Mouse (Mus musculus) heart, postnatal 14 days (tissue): ENCODE measurements around the gene BC030867. TPM values are rescaled to one million over a fixed set of nuclear protein-coding genes. Genes with fewer than 3 reads are reported as not detected.
A peak's percentile ranks its signal among the peaks of the same experiment; 100 is the strongest.

Source experiments
- DNase-seq, 2 experiments: peaks; one replicate each; pipeline ENCODE4 v3.0.0; 2021 to 2022
- intact Hi-C: fragments of 180-260 bp; cut with DNase I; formaldehyde crosslinking; loops from one replicate; pipeline ENCODE4 v1.15.1; 2025
- total RNA-seq, 2 experiments: library from RNA; stranded (reverse); gene quantifications; 2 replicates each; pipeline ENCODE4 v1.2.3; 2021

BC030867 gene
- total RNA-seq, 2 experiments from 2014 or later, result 0.74 to 0.83 TPM

- peak; percentile 85 to 90 for DNase-seq
Measured at GRCm38 (mm10) chr11:102219994-102220346, 28.7 kb upstream of the BC030867 start.

DNA sequence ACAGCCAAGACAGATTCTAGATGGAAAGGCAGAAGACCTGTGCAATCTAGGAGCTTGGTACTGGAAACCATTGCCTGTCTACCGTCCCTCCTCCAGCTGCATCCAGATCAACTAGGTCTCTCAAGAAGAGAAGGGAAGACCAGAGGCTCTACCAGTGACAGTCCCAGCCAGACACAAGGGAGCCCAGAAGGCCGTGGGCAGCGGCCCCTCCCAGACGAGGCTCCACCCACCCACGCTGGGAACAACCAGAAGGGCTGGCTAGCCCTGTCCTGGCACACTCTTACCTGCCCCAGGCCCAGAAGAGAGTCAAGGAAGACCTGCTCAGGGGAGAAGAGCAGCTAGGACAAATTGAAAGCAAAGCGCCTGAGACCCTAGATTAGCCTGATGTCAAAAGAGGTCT lies 28.2 kb upstream of the BC030867 start:
- intact Hi-C loops, result loop anchor here (5.0 kb wide), 2 partner anchors 33 to 63 kb away; partner anchors contain the start of genes G6pc3, Lsm12 and Tmem101
- peak in 1 of 2 experiments; percentile 15 for DNase-seq

More at GRCm38 (mm10) chr11:102219994-102220346, 28.7 kb upstream of the BC030867 start:
- intact Hi-C loops, result loop anchor here (5.0 kb wide), 2 partner anchors 33 to 63 kb away; partner anchors contain the start of genes G6pc3, Lsm12 and Tmem101

- intact Hi-C loops, result loop anchor here (5.0 kb wide), 2 partner anchors 34 to 64 kb away; partner anchors contain the start of genes G6pc3, Lsm12 and Tmem101
- DNase-seq, result peak in 1 of 2 experiments; percentile 2
Measured at GRCm38 (mm10) chr11:102221243-102221953, 27.3 kb upstream of the BC030867 start.

DNA sequence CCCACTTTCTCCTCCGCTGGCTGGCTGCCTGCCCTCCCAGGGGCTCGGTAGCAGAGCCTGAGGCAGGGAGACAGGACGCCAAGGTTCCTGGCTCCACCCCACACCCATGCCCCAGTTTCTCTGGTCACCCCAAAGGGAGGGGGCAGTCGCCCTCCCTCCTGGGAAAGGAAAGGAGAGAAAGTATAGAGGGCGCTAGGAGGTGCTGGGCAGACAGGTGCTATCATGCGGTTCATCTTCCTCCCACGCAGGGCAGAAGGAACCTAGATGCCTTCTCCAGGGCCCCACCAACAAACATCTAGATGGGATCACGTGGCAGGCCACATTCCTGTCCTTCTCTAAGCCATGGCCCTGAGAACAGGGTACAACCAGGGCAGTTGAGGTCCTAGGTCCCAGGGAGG lies 26.7 kb upstream of the BC030867 start:
- peak in 1 of 2 experiments; percentile 7 for DNase-seq
- intact Hi-C loops, result loop anchor here (5.0 kb wide), 2 partner anchors 35 to 65 kb away; partner anchors contain the start of genes G6pc3, Lsm12 and Tmem101

GRCm38 (mm10) chr11:102223166-102223565 lies 25.5 kb upstream of the BC030867 start:
- peak; percentile 57 to 73 for DNase-seq
- intact Hi-C loops, result loop anchor here (5.0 kb wide), 2 partner anchors 36 to 66 kb away; partner anchors contain the start of genes G6pc3, Lsm12 and Tmem101

GRCm38 (mm10) chr11:102224686-102225085 lies 24.0 kb upstream of the BC030867 start:
- intact Hi-C loops, result loop anchor here (5.0 kb wide), 2 partner anchors 37 to 67 kb away; partner anchors contain the start of genes G6pc3, Lsm12 and Tmem101
- peak; percentile 40 to 46 for DNase-seq

DNA sequence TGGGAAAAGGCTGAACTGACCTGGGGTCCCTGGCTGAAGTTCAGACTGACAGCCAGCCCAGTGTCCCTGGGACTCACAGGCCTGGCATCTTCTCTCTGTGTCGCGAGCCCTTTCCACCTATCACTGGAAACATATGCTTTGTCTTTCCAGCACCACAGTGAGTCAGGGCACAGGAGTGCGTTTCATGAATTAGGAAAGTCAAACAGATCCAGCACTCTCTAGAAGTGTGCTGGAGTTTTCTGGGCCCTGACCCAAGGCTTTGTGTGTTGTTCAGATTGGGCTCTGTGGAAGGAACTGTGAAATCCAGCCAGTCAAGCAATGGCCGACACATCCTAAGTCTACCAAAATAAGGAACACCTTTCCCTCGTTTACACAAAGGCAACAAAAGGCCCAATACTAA lies 23.5 kb upstream of the BC030867 start:
- DNase-seq, result peak in 1 of 2 experiments; percentile 2
- intact Hi-C loops, result no loop called here

- intact Hi-C loops, result no loop called here
- peak in 1 of 2 experiments; percentile 8 for DNase-seq
Measured at GRCm38 (mm10) chr11:102226067-102226978, 22.4 kb upstream of the BC030867 start.

DNA sequence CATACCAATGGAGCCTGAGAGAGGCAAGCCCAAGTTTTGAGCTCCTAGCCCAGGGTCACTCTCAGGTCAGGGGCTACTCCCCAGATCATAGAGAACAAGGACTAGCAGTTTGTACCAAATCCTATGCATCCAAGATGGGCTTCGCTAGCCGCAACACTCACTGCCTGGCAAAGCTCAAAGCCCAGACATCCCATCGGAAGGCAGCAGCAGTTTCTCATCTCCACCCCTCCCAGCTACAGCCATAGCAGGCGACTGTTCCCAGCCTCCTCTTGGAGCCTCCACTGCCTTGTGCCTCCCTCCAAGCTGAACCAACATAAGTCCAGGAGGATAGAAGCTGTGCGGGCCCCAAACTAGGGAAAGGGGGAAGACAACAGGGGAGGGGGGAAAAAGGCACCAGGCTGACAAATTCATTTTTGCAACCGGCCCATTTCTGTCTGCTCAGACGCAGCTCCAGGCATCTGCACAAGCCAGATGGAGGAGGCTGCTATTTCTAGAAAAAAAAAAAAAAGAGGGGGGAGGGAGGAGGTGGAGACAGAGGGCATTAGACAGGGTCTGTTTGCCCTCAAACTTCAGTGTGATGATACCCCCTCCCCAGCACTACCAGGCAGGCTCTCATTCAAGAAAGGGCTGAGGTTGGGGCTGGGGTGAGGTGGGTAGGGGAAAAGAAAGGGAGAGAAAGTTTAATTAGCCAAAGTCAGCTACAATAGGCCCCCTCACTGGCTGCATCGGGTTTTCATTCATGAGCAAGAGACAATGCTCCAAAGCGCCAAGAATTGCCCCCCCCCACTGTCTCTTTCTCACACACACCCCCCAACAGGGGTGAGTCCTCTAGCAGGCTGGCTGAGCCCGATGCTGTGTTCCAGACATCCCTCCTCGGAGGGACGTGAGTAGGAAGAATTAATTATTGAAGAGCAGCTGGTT lies 21.2 kb upstream of the BC030867 start:
- intact Hi-C loops, result loop anchor here (2.0 kb wide), 1 partner anchor 17 kb away; no protein-coding TSS in a partner anchor
- no peak for DNase-seq

DNA sequence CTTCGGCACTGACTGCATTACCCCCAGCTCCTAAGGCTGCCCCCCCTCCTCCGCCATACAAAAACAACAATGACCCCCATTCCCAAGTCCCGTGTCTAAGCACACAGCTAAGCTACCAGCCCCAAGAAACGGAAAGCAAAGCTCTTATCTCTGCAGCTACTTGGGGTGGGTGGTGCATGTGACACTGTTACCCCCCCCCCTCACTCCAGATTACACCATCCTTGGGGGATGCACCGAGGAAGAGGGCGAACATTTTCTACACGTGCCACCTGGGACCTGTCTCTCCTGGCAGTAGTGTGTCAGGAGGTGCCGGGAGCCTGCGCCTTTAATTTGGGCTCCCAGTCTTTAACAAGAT lies 20.5 kb upstream of the BC030867 start:
- intact Hi-C loops, result loop anchor here (2.0 kb wide), 1 partner anchor 17 kb away; no protein-coding TSS in a partner anchor
- no peak for DNase-seq

- intact Hi-C loops, result loop anchor here (2.0 kb wide), 1 partner anchor 18 kb away; no protein-coding TSS in a partner anchor
- no peak for DNase-seq
Measured at GRCm38 (mm10) chr11:102228646-102229268, 19.9 kb upstream of the BC030867 start.

GRCm38 (mm10) chr11:102229331-102229953 lies 19.2 kb upstream of the BC030867 start:
- intact Hi-C loops, result loop anchor here (2.0 kb wide), 1 partner anchor 19 kb away; no protein-coding TSS in a partner anchor
- no peak for DNase-seq

GRCm38 (mm10) chr11:102230006-102230741 lies 18.5 kb upstream of the BC030867 start, which contains the start of gene Hdac5:
Gene Hdac5, minus strand, starts transcription at chr11:102230166.
- DNase-seq, result peak; percentile 94 to 98
- intact Hi-C loops, result no loop called here

GRCm38 (mm10) chr11:102236022-102236421 lies 12.7 kb upstream of the BC030867 start:
- no peak for DNase-seq
- intact Hi-C loops, result no loop called here

DNA sequence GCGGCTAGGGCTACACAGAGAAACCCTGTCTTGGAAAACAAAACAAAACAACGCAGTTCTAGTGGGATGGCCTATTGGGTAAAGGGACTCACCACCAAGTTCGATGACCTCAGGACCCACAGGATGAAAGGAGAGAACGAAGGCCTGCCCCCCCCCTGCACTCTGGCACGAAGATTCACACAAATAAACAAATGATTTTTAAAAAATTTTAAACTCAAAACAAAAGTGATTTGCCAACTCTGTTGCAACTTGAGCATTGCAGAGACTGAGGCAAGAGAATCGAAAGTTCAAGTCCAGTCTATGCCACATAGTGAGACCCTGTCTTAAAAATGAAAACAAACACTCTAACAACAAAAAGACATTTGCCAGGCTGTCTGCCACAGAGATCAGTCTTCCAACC lies 8.0 kb upstream of the BC030867 start:
- intact Hi-C loops, result no loop called here
- no peak for DNase-seq

DNA sequence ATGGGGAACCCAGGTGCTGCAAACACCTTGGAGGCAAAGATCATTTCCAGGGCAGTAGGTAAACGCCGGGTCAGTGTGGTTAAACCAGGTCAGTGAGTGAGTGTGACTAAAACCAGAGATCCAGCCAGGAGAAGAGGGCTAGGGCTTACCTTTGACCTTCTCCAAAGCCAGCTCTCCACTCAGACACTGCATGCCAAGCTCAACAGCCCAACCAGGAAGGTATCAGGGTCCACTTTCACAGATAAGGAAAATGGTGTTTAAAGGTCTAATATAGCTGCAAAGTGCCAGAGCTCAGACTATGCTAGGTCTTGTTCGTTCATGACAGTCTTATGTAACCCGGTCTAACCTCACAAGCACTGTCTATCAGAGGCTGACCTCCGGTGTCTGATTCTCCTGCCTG lies 7.4 kb upstream of the BC030867 start:
- no peak for DNase-seq
- intact Hi-C loops, result no loop called here

- intact Hi-C loops, result no loop called here
- no peak for DNase-seq
Measured at GRCm38 (mm10) chr11:102241874-102242273, 6.8 kb upstream of the BC030867 start.

- intact Hi-C loops, result no loop called here
- peak; percentile 65 to 67 for DNase-seq
Measured at GRCm38 (mm10) chr11:102244926-102245449, 3.7 kb upstream of the BC030867 start.
